Mouse (Mus musculus) adrenal gland, postnatal 10 days (tissue): ENCODE results near the gene Bmp7. TPM values are rescaled to one million over a fixed set of nuclear protein-coding genes. Genes with fewer than 3 reads are reported as not detected.
A peak's percentile ranks its signal among the peaks of the same experiment; 100 is the strongest.

Experiments used
- DNase-seq: peaks from one replicate; pipeline ENCODE4 v3.0.0; 2021; ENCODE audit warnings: mixed read lengths
- total RNA-seq, 2 experiments: library from RNA; stranded (reverse); gene quantifications; 2 replicates each; pipeline ENCODE4 v1.2.3; 2021

Bmp7 gene
- total RNA-seq, 2 experiments from 2014 or later = 7.9 to 10.1 TPM

- peak; percentile 60 for DNase-seq
Observed at GRCm38 (mm10) chr2:172854136-172854535, 86.0 kb downstream of the Bmp7 start.

DNA sequence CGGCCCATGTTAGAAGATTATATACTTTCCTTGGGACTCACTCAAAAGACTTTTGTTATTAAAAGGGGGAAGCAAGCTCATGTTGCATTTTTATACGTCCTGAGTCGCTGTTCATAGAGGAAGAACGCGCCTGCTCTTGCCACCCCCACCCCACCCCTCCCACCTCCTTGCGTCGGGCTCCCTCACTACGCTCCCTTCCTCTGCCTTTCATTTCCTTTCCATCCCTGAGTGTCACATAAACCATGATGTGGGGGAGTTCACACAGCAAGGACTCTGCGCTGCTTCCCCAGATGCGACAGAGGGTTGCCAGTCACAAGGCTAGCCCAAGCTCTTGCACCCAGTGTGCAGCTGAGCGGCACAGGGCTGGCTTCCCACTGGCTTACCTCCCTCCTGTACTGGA, 88.3 kb downstream of the Bmp7 start:
- no peak for DNase-seq

DNA sequence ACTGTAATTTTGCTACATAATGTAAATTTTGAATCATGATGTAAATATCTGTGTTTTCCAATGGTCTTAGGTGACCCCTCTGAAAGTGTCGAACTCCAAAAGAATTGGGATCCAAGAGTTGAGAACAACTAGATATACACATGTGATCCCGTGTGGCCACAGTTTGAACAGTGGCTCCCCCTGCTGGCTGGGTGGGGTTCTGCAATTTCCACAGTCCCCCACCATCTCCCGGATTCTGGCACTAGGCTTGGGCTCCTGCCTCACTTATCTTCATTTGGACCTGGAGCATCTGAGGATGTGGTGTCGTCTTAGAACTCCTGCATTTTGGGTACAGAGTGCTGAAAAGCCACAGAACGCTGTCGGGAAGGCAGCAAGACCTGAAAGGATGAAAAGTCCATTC, 91.9 kb downstream of the Bmp7 start:
- DNase-seq = peak; percentile 58

DNA sequence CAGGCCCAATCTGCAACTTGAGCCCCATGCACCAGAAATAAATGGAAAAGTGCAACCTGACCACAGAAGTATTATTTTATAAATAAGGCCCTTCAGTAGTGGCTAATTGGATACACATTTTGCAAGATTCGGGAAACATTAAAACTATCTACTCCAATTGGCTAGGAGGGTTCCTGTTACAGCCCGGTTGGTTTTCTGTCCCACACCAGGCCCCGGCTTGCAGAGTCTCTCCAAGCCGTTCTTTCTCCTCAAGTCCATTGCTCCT, 93.9 kb downstream of the Bmp7 start:
- DNase-seq = no peak

- DNase-seq = no peak
Observed at GRCm38 (mm10) chr2:172845536-172846310, 94.4 kb downstream of the Bmp7 start.

- no peak for DNase-seq
Observed at GRCm38 (mm10) chr2:172843903-172844302, 96.2 kb downstream of the Bmp7 start.

DNA sequence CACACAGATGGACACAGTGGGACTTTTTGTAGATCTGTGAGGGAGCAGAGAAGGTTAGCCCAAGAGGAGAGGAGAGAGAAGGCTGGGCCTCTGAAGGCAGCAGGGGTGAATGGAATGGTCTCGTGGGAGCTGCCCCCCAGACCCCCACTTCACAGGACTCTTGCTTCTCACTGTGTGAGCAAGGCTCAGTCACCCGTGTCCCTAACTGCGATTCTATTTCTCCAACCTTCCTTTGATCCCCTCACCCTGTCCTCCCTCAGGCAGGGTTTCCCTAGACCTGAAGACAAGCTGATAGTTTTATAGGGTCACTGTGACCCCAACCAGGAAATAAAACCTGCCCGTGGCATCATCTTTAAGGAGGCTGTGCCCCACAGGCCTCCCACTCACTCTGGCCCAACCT, 97.8 kb downstream of the Bmp7 start:
- DNase-seq = no peak

DNA sequence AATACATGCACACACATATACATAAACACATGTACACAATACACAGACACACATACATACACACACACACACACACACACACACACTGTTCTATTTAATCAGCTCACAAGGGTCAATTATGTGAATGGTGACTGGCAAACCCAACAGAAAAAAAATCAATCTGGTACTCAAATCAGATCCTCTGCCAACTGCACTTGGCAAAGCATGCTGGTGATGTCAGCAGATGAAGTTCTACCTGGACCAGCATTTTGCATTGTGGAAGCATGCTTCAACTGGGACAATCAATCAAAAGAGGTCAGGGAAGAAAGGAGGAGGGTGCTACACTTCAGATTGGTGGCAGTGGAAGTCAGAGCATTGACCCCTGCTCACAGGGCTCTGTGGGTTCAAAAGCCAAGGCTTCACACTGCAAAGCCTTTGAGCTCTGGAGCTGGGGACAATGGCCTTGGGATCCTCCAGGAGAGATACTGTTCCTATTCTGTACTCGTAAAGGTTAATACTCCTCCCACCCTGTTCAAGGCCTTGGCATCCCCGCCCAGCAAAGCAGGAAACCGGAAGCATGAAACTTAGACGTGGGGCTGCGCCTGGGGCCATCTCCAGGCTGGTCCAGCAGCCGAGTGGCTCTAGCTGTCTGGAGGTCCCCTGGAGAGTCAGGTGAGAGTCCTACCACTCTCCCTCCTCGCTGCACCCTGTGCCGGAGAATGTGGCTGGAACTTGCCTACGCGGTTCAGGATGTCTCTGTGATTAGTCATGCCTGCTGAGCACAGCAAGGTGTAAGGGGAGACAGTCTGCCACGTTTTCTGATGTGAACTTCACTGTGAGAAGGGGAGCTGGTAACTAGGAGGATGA, 99.0 kb downstream of the Bmp7 start:
- peak; percentile 32 for DNase-seq

DNA sequence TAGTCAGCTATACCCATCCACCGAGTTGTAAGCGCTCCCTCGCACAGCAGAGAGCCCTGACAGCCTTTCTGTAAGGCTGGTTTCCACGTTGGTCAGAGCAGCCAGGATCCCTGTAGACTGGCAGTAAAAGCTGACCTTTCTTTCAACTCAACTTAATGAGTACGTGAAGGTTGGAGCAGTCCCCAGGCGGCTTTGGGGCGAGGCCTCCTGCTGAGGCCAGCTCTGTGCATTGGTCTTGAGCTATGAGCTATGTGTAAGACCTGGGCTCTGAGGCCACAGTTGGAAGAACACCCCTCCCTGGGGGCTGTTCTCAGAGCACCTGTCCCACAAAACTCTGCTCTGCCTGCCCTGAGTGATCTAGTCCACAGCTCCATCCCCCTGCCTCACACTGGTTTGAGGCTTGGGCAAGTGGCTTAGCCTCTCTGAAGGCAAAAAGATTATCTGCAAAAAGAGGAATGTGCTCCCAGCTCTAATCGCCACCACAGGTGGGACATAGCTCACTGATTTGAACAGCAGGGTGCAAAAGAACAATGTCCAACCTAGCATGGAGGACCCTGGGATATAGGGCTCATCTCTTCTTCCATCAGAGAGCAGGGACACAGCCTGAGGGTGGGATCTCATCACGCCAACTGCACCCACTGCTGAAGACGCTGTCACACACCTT, 100.7 kb downstream of the Bmp7 start:
- DNase-seq = no peak

DNA sequence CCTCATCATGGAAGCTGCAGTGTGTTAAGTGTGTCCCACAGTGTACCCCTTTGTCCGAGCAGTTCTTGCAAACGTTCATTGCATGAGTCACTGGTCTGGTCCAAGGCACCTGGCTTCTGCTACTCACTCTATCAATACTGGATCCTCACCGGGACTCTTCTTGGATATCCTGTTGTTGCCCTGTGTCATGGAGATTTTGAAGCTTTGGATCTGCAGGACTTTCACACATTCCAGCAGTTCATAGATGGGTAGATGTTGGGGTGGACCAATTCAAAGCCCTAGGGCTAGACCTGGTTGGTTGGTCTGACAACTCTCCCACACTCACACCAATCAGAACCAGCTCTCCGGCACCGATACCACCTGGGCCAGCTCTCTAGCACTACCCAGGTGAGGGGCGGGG, 103.6 kb downstream of the Bmp7 start:
- DNase-seq = no peak

DNA sequence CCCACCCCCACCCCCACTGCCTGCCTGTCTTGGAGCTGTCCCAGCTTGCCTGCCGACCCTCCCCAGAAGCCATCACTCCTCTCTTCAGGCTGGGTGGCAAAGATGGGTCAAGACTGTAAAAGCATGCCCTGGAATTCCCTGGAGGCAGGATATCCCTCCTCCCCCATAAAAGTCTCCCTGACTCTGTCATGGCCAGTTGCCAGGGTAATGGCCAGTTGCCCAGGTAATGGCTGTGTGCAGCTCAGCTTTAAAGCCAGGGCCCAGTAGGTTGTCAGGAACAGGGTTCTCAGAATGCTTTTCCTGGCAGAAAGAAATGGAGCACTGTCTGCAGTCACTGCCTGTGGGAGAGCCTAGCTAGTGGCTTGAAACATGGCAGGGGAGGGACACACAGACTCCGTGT, 106.9 kb downstream of the Bmp7 start:
- peak; percentile 78 for DNase-seq

DNA sequence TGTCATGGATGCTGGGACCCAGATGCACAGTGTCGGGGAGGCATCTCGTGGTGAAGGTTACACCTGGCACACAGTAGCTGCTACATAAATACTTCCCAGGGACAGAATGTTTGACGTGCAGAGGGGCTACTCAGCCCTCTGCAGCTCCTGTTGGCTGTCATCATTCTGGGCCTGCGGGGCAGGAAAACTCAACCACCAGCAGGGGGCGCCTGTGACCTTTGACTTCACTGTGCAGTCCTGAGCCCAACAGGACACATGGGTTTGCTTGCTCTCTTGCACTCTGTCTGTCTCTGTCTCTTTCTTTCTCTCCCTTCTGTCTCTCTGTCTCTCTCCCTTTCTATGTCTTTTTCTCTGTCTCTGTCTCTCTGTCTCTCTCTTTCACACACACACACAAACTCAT, 108.4 kb downstream of the Bmp7 start:
- DNase-seq = peak; percentile 91

DNA sequence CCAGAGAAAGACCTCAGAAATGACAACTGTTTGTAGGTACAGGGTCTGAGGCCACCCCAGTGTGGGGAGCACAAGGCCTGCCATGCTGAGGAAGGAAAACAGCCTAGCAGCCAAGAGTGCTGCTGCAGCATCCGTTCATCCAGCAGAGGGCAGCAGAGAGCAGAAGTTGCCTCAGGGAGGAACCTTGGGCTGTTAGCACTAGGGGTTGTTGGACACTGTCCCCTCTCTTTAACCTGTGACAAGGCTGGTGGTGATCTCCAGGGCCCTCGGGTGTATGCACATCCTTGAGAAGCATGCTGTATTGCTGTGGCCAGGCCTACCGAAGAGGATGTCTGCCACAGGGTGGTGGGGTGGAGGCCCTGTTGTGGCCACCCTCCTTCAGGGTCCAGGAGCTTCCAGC, 109.0 kb downstream of the Bmp7 start:
- DNase-seq = peak; percentile 94

- DNase-seq = no peak
Observed at GRCm38 (mm10) chr2:172828229-172828628, 111.9 kb downstream of the Bmp7 start.

DNA sequence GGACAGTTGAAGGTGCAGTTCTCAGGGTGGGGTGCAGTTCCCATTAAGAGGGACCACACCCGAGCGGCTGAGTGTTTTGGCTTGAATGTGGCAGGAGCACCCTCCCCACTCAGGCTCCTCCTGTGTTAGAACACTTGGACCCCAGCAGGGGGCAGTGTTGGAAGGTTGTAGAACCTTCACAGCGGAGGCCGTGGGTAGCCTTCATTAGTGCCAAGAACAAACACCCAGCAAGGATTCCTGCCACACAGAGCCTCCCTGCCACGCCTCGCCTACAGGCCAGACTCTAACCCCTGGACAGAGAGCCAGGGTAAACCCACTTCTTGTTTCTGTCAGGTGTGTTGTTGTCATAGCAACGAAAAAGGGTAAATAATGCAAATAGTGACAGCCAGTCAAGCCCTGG, 112.6 kb downstream of the Bmp7 start:
- peak; percentile 51 for DNase-seq

DNA sequence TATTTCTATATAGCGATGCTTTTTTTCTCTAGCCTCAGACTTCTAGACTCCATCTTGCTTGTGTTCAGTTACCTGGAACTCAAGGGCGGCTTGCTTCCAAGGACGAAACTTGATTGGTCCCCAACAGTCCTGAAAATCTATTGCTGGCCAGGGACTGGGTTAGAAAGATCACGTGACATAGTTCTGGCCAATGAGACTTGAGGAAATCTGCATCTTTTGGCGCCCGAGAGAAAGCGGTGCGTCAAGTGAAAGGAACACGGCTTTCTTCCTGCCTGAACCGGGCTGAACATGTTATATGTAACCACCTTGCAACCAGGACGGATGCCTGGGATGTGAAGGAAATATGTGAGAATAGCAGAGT, 114.4 kb downstream of the Bmp7 start:
- no peak for DNase-seq

- DNase-seq = peak; percentile 76
Observed at GRCm38 (mm10) chr2:172824906-172825784, 115.0 kb downstream of the Bmp7 start.

- no peak for DNase-seq
Observed at GRCm38 (mm10) chr2:172818631-172819230, 121.4 kb downstream of the Bmp7 start.
